In genomic region chr7:114710419-114710818, GRCm38 (mm10) we compare ENCODE assay signal across 13 mouse cellular contexts. TPM values are rescaled to one million over a fixed set of nuclear protein-coding genes. Genes with fewer than 3 reads are reported as not detected.
"Had no signal": no experiment of that assay in that cellular context is flagged by ENCODE, and none has a peak within 500 bp of the region (broad histone marks: within the 10 kb centered on the region; RNA-seq: fewer than 3 reads in every experiment).

No protein-coding gene starts in this region.

- H3K4me2 ChIP-seq: limb, embryonic 13.5 days; midbrain, embryonic 13.5 days had no signal

- ATAC-seq: midbrain, embryonic 13.5 days had no signal

- H3K4me3 ChIP-seq: limb, embryonic 13.5 days; midbrain, embryonic 13.5 days; myocyte had no signal

- H3K4me1 ChIP-seq: limb, embryonic 13.5 days; midbrain, embryonic 13.5 days had no signal

- H3K9me3 ChIP-seq: limb, embryonic 13.5 days; midbrain, embryonic 13.5 days had no signal

- H3K36me3 ChIP-seq: limb, embryonic 13.5 days; midbrain, embryonic 13.5 days had no signal

- H3K27ac ChIP-seq: limb, embryonic 13.5 days; liver, embryonic 14.5 days; midbrain, embryonic 13.5 days had no signal

- DNase-seq: kidney, postnatal 10 days; left cerebral cortex, postnatal 4 days; lung, adult 18-20 months; thymus, postnatal 4 days had no signal

- H3K27me3 ChIP-seq: midbrain, embryonic 13.5 days had no signal

- H3K9ac ChIP-seq: limb, embryonic 13.5 days; liver, embryonic 14.5 days; midbrain, embryonic 13.5 days had no signal

RNA-seq across cellular contexts. Expression of gene Calcb, which starts 8.0 kb away (rescaled TPM):
- total RNA-seq: left cerebral cortex, postnatal 10 days; liver, adult 2 months; megakaryocyte progenitor cell, adult 5-6 weeks; neutrophil, adult 5-6 weeks had no signal
- polyA plus RNA-seq: kidney, embryonic 14.5 days; liver, adult 2 months; liver, embryonic 14.5 days had no signal

RNA-seq across cellular contexts. Expression of gene Insc, which starts 33.1 kb away (rescaled TPM):
- total RNA-seq: megakaryocyte progenitor cell, adult 5-6 weeks; neutrophil, adult 5-6 weeks had no signal
